Mouse (Mus musculus): ENCODE results near the gene 5730596B20Rik.
A peak's percentile ranks its signal among the peaks of the same experiment; 100 is the strongest.

Gene 5730596B20Rik

GRCm38 (mm10) chr6:52177061-52177735, at the start of gene 5730596B20Rik:
Gene 5730596B20Rik (plus strand): TSS chr6:52177498.
- DNase-seq: peak in 1 of 2 experiments; percentile 44

GRCm38 (mm10) chr6:52137841-52138535, 39.3 kb upstream of the 5730596B20Rik start:
- DNase-seq: no peak

GRCm38 (mm10) chr6:52138576-52138975, 38.7 kb upstream of the 5730596B20Rik start:
- DNase-seq: no peak

- no peak for DNase-seq
These were observed 38.2 kb upstream of the 5730596B20Rik start for GRCm38 (mm10) chr6:52139115-52139514.

GRCm38 (mm10) chr6:52150401-52150966, 26.8 kb upstream of the 5730596B20Rik start:
- DNase-seq: peak in 1 of 2 experiments; percentile 17

GRCm38 (mm10) chr6:52151571-52151970, 25.7 kb upstream of the 5730596B20Rik start:
- peak in 1 of 2 experiments; percentile 48 for DNase-seq

GRCm38 (mm10) chr6:52152226-52153193, 24.8 kb upstream of the 5730596B20Rik start:
- DNase-seq: peak; percentile 12 to 38

- DNase-seq: no peak
These were observed 24.0 kb upstream of the 5730596B20Rik start for GRCm38 (mm10) chr6:52153270-52153669.

GRCm38 (mm10) chr6:52154044-52154443, 23.3 kb upstream of the 5730596B20Rik start:
- DNase-seq: peak in 1 of 2 experiments; percentile 30

- DNase-seq: no peak
These were observed 21.8 kb upstream of the 5730596B20Rik start for GRCm38 (mm10) chr6:52155471-52155870.

- peak in 1 of 2 experiments; percentile 12 for DNase-seq
These were observed 20.6 kb upstream of the 5730596B20Rik start for GRCm38 (mm10) chr6:52156551-52157200.

- peak; percentile 15 to 21 for DNase-seq
These were observed 19.6 kb upstream of the 5730596B20Rik start for GRCm38 (mm10) chr6:52157466-52158275.

GRCm38 (mm10) chr6:52158276-52159051, 18.8 kb upstream of the 5730596B20Rik start, which contains the start of gene Hoxa1:
Gene Hoxa1 (minus strand): TSS chr6:52158317.
- DNase-seq: peak; percentile 71 to 74

GRCm38 (mm10) chr6:52159164-52159761, 18.0 kb upstream of the 5730596B20Rik start:
- peak; percentile 20 to 38 for DNase-seq

GRCm38 (mm10) chr6:52159979-52160378, 17.3 kb upstream of the 5730596B20Rik start:
- DNase-seq: peak; percentile 3 to 20

- DNase-seq: peak; percentile 38 to 42
These were observed 16.6 kb upstream of the 5730596B20Rik start for GRCm38 (mm10) chr6:52160511-52161335.

GRCm38 (mm10) chr6:52161336-52162092, 15.8 kb upstream of the 5730596B20Rik start:
- DNase-seq: peak in 1 of 2 experiments; percentile 52

GRCm38 (mm10) chr6:52162093-52162380, 15.3 kb upstream of the 5730596B20Rik start:
- no peak for DNase-seq

All from cerebellum, postnatal 10 days (tissue).